Mouse (Mus musculus): ENCODE measurements around the gene Ube4b. TPM values are rescaled to one million over a fixed set of nuclear protein-coding genes. Genes with fewer than 3 reads are reported as not detected.

The Ube4b gene
- polyA plus RNA-seq, 1 experiment from 2014 or later = 39.0 TPM

DNA sequence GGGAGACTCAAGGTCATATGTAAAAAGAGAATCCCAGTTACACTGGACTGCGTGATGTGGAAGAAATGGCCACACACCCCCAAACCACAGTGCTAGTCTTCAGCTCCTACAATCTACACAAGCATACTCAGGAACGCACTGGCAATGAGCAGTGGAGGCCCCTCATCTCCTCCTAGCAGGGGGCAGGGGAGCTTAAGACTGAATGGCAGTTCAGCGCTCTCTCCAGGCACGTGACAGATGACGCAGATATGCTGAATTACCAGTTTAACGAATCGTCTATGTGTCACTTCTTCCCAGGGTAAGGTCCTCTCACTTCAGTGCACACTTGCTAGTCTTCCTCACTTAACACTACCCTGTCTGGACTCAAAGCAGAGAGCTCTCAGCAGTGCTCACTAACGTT, 47.7 kb downstream of the Ube4b start:
- no peaks in the 10 kb centered on the region for H3K27me3 ChIP-seq (replicated peaks)
- no peak overlapping the region for H3K9ac ChIP-seq
- H3K36me3 ChIP-seq = peaks cover 43% of the 10 kb centered on the region
- H3K27ac ChIP-seq = no peak overlapping the region
- WGBS = 88% methylated on average over 8 of the region's 8 CpGs
- 0 out of 2 replicates have a peak, but pooled peaks have one; percentile 15 for ATAC-seq
- no peaks in the 10 kb centered on the region for H3K9me3 ChIP-seq
- H3K4me1 ChIP-seq (replicated peaks) = peaks cover 4% of the 10 kb centered on the region; the same call in 1 of the 2 replicates
- no peak overlapping the region for H3K4me2 ChIP-seq (replicated peaks)
- H3K4me3 ChIP-seq (replicated peaks) = no peak overlapping the region

DNA sequence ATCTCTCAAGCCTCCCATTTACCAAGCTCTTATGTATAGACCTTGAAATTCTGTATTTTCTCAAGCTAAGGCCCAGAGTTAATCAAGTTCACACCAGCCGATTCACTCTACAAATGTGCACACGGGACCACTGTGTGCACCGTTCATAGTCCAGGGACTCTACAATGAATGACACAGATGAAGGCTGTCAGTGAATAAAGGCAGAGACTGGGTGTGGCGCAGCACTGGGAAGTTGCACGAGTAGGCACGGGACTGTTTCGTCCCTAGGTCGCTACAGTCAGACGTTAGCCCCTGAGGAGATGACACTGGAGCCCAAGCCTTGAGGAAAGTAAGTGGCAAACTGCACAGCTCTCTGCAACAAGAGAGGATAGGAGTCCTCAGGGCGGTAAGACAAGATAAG, 50.5 kb downstream of the Ube4b start:
- no peaks in the 10 kb centered on the region for H3K27me3 ChIP-seq (replicated peaks)
- peaks cover 47% of the 10 kb centered on the region for H3K36me3 ChIP-seq
- H3K4me2 ChIP-seq (replicated peaks) = no peak overlapping the region
- no peak; the same call in 1 of the 2 replicates for ATAC-seq
- no peak overlapping the region for H3K4me3 ChIP-seq (replicated peaks)
- WGBS = 71% methylated on average over 10 of the region's 10 CpGs
- peaks cover 4% of the 10 kb centered on the region; the same call in 1 of the 2 replicates for H3K4me1 ChIP-seq (replicated peaks)
- no peaks in the 10 kb centered on the region for H3K9me3 ChIP-seq
- no peak overlapping the region for H3K9ac ChIP-seq
- H3K27ac ChIP-seq = no peak overlapping the region

DNA sequence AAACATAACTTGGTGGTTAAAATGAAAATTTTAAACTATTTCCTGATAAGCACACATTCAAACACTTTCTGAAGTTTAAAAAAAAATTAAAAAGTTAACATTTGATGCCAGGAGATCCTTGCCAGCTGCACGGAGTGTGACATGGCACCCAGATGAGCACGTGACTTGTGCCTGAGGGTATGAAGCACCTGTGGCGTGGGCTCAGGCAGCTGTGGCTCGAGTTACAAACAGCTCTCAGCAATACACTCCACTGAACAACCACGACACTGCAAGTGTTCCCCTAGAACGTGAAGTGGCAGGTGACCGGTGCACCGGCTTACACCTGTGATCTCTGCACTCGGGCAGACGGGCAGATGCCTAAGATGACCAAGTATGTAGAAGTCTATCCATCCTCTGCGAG, 51.9 kb downstream of the Ube4b start:
- H3K4me2 ChIP-seq (replicated peaks) = no peak overlapping the region
- ATAC-seq = no peak
- no peak overlapping the region for H3K9ac ChIP-seq
- H3K27me3 ChIP-seq (replicated peaks) = no peaks in the 10 kb centered on the region
- H3K4me1 ChIP-seq (replicated peaks) = no peaks in the 10 kb centered on the region
- H3K27ac ChIP-seq = no peak overlapping the region
- no peak overlapping the region for H3K4me3 ChIP-seq (replicated peaks)
- H3K36me3 ChIP-seq = peaks cover 43% of the 10 kb centered on the region
- no peaks in the 10 kb centered on the region for H3K9me3 ChIP-seq
- 88% methylated on average over 11 of the region's 11 CpGs for whole genome bisulfite sequencing

DNA sequence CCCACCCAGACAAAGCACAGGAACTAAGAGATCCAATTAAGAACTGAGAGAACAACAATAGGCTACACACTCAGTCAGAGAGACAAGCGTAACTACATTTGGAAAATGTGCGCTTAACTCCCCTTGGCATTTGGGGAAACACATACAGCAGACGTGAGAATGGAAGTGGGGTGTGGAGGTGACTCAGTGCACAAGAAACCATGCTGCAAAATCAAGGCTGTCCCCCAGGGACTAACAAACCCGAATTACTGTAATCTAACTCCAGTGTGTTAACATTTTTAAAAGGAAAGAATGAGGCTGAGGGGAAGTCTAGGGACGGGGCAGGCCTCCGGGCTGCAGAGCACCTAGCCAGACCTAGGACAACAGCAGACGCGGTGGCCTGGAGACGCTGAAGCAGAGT, 52.6 kb downstream of the Ube4b start:
- no peak for ATAC-seq

DNA sequence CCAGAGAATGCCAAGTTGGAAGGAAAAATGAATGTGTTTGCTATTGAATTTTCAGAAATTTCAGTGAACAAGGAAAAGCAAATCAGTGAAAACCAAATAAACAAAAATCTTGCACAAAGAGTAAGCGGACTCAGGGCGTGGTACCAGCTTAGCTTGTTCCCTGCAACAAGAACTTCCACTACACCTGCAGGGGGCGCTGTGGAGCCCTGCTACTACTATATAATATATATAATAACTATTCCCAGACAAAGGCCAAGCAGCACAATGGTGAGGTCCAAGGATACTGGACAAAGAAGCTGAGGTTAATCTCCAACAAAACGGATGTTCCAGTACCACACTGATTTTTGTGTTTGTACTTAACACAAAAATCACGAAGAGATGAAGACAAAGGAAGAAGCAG, 53.1 kb downstream of the Ube4b start:
- no peak overlapping the region for H3K9ac ChIP-seq
- ATAC-seq = no peak
- WGBS = 63% methylated on average over 5 of the region's 5 CpGs
- no peak overlapping the region for H3K4me2 ChIP-seq (replicated peaks)
- no peaks in the 10 kb centered on the region for H3K9me3 ChIP-seq
- H3K27ac ChIP-seq = no peak overlapping the region
- H3K36me3 ChIP-seq = peaks cover 36% of the 10 kb centered on the region
- H3K27me3 ChIP-seq (replicated peaks) = no peaks in the 10 kb centered on the region
- H3K4me3 ChIP-seq (replicated peaks) = no peak overlapping the region
- H3K4me1 ChIP-seq (replicated peaks) = no peaks in the 10 kb centered on the region

More for the DNA sequence above, 52.6 kb downstream of the Ube4b start:
- Histone ChIP-seq H3K4me3 (replicated peaks) (no peak overlapping the region), H3K4me2 (replicated peaks) (no peak overlapping the region), H3K27ac (no peak overlapping the region), H3K4me1 (replicated peaks) (no peaks in the 10 kb centered on the region), H3K36me3 (peaks cover 38% of the 10 kb centered on the region), H3K9ac (no peak overlapping the region), H3K9me3 (no peaks in the 10 kb centered on the region), H3K27me3 (replicated peaks) (no peaks in the 10 kb centered on the region)
- 88% methylated on average over 9 of the region's 9 CpGs for WGBS

DNA sequence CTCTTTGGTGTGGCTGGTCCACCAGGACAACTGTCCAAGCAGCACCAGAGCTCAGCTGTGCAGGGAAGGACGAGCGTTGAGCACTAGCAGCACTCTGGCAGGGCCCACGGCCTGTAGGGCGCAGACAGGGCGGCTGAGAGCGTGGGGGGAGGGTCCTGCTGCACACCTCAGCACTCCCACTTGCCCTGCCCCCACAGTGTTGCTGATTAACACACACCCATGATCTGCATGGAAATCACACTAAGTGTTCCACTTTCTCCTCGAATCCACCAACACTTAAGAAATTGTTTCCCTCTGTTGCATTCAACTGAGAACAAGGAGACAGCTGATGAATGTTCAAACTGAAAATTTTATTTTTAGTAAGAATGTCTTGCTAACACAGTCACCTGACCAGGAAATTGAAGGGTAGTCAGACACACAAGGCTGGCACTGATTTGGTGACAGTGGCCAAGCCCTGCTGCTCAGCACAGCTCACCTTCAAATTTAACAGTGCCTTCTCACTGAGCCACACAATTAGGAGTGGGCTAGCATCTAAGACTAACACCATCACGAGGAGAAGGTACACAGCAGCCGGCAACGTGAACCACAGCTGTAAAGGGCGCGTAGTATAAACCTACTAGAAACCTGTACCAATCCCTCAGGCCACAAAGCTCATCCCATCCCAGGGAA, 60.7 kb downstream of the Ube4b start:
- H3K4me1 ChIP-seq (replicated peaks) = no peaks in the 10 kb centered on the region
- no peak overlapping the region for H3K27ac ChIP-seq
- peaks cover 35% of the 10 kb centered on the region for H3K36me3 ChIP-seq
- no peaks in the 10 kb centered on the region for H3K9me3 ChIP-seq
- ATAC-seq = no peak
- H3K9ac ChIP-seq = no peak overlapping the region
- no peak overlapping the region for H3K4me3 ChIP-seq (replicated peaks)
- no peaks in the 10 kb centered on the region for H3K27me3 ChIP-seq (replicated peaks)
- WGBS = 83% methylated on average over 12 of the region's 12 CpGs
- no peak overlapping the region for H3K4me2 ChIP-seq (replicated peaks)

DNA sequence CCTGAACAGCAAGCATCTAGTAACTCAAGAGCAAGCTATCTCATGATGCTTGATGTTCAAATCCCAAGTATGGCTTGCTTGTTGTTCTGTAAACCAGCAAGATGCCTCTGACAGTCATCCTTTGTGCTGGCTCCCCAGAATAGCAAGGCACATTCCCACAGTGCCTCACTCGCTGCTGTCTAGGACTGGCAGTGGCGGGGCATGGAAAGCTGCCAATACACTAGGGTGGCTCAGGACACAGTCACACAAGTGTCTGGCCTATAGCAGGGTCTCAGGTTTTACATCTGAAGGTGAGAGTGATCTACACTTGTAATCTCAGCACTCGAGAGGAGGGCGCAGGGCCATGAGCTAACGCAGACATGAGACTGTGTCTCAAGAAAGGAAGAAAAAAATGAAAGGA, 61.7 kb downstream of the Ube4b start:
- no peak overlapping the region for H3K9ac ChIP-seq
- 94% methylated on average over 5 of the region's 5 CpGs for WGBS
- H3K4me2 ChIP-seq (replicated peaks) = no peak overlapping the region
- no peak overlapping the region for H3K4me3 ChIP-seq (replicated peaks)
- H3K27me3 ChIP-seq (replicated peaks) = no peaks in the 10 kb centered on the region
- H3K36me3 ChIP-seq = peaks cover 41% of the 10 kb centered on the region
- H3K27ac ChIP-seq = no peak overlapping the region
- no peaks in the 10 kb centered on the region for H3K4me1 ChIP-seq (replicated peaks)
- H3K9me3 ChIP-seq = no peaks in the 10 kb centered on the region
- no peak for ATAC-seq

DNA sequence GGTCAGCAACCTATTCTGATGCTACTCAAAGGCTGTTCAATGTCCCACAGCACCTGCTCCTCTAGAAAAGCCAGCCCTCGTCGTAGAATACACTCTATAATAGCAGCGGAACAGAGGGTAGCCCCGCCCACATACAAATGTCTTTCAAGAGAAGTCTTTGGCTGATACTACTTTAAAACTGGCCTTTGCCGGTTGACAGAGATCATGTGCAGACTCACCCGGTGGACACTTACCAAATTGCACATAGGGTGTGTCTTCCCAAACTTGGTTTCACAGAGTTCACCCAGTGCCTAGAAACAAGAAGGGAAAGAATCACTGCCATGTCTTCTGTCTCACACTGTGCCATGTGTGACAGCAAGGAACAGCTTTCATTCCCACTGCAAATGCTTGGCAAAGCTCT, 65.5 kb downstream of the Ube4b start:
- Histone ChIP-seq H3K4me3 (replicated peaks) (no peak overlapping the region), H3K4me1 (replicated peaks) (no peaks in the 10 kb centered on the region), H3K4me2 (replicated peaks) (no peak overlapping the region), H3K27ac (no peak overlapping the region), H3K9ac (no peak overlapping the region), H3K9me3 (no peaks in the 10 kb centered on the region), H3K36me3 (peaks cover 48% of the 10 kb centered on the region), H3K27me3 (replicated peaks) (no peaks in the 10 kb centered on the region)
- WGBS = 76% methylated on average over 6 of the region's 6 CpGs
- no peak for ATAC-seq

DNA sequence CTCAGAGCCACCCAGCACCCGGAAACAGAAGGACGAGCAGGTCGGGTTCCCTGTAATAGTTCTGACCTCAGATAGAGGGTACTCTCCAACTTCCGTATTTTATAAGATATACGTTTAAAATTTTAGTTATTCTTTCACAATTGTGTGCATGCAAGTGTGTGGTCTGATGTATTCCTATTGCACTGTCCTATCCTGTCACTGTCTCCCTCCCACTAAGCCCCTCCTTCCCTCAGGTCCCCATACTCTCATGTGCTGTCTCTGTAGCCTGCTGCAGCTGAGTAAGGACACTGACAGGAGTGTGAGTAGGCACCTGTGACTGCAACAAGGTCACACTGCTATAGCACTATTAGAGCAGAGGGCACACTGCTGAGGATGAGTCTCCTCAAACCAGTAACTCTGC, 65.9 kb downstream of the Ube4b start:
- peaks cover 52% of the 10 kb centered on the region for H3K36me3 ChIP-seq
- H3K9ac ChIP-seq = no peak overlapping the region
- no peak overlapping the region for H3K27ac ChIP-seq
- WGBS = 93% methylated on average over 5 of the region's 5 CpGs
- H3K4me1 ChIP-seq (replicated peaks) = no peaks in the 10 kb centered on the region
- no peak for ATAC-seq
- no peaks in the 10 kb centered on the region for H3K27me3 ChIP-seq (replicated peaks)
- no peak overlapping the region for H3K4me3 ChIP-seq (replicated peaks)
- no peak overlapping the region for H3K4me2 ChIP-seq (replicated peaks)
- H3K9me3 ChIP-seq = no peaks in the 10 kb centered on the region

DNA sequence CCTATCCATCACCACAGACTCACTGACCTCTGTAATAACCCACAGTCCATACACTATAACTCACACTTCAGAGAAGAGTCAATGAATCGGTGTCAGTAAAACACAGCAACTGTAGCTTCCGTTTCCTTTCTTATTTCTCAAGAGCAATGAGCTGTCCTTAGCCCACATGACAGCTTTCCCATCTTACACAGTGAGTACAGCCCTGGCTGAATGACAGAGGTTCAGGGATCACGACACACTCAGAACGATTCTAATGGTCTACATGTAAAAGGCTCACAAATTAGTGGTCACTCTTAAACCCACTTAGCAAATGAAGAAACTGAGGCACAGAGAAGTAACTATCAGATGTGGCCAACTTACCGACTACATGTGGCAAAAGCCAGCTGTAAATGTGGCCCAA, 68.6 kb downstream of the Ube4b start:
- 93% methylated on average over 5 of the region's 5 CpGs for WGBS
- Histone ChIP-seq H3K27me3 (replicated peaks) (no peaks in the 10 kb centered on the region), H3K36me3 (peaks cover 51% of the 10 kb centered on the region), H3K9ac (no peak overlapping the region), H3K27ac (no peak overlapping the region), H3K4me2 (replicated peaks) (no peak overlapping the region), H3K9me3 (no peaks in the 10 kb centered on the region), H3K4me3 (replicated peaks) (no peak overlapping the region), H3K4me1 (replicated peaks) (no peaks in the 10 kb centered on the region)
- no peak for ATAC-seq

DNA sequence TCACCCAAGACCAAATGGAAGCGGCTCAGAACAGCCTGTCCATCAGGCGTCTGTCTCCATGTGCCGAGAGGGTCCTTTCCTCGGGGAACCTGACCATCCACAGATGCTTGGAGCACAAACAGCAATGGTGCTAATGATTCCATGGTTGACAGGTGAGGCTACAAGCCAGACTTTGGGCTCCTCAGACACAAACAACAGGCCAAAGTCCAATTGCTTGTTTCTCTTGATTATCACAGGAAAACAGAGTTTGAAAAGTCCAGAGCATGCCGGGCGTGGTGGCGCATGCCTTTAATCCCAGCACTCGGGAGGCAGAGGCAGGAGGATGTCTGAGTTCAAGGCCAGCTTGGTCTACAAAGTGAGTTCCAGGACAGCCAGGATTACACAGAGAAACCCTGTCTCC, 71.9 kb downstream of the Ube4b start:
- Histone ChIP-seq H3K36me3 (peaks cover 57% of the 10 kb centered on the region), H3K4me2 (replicated peaks) (no peak overlapping the region), H3K4me3 (replicated peaks) (no peak overlapping the region), H3K27me3 (replicated peaks) (no peaks in the 10 kb centered on the region), H3K4me1 (replicated peaks) (no peaks in the 10 kb centered on the region), H3K27ac (no peak overlapping the region), H3K9me3 (no peaks in the 10 kb centered on the region), H3K9ac (no peak overlapping the region)
- ATAC-seq = no peak
- WGBS = 97% methylated on average over 8 of the region's 8 CpGs

DNA sequence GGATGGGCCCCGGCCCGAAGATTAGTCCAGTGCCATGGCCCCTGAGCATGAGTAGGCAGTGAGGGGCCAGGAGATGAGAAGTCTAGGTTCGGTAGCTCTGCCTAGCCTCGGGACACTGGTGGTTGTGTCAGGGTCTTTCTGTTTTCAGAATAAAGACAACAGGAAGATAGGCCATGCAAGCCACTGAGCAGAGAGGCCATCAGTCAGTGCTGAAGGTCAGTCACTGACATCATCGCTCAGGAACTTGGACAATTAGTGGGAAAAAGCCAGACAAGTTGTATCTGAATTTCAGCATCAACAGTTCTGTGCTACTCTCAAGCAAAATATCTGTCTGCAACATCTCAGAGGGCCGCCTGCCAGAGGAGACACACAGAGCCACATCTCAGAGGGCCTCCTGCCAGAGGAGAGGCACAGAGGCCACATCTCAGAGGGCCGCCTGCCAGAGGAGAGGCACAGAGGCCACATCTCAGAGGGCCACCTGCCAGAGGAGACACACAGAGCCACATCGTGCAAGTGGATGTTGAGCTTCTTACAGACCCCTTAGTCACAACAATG, 74.9 kb downstream of the Ube4b start:
- Histone ChIP-seq H3K4me3 (replicated peaks) (no peak overlapping the region), H3K27ac (no peak overlapping the region), H3K36me3 (peaks cover 58% of the 10 kb centered on the region), H3K9ac (no peak overlapping the region), H3K4me2 (replicated peaks) (no peak overlapping the region), H3K27me3 (replicated peaks) (no peaks in the 10 kb centered on the region), H3K9me3 (no peaks in the 10 kb centered on the region), H3K4me1 (replicated peaks) (no peaks in the 10 kb centered on the region)
- 82% methylated on average over 8 of the region's 8 CpGs for WGBS
- ATAC-seq = no peak

DNA sequence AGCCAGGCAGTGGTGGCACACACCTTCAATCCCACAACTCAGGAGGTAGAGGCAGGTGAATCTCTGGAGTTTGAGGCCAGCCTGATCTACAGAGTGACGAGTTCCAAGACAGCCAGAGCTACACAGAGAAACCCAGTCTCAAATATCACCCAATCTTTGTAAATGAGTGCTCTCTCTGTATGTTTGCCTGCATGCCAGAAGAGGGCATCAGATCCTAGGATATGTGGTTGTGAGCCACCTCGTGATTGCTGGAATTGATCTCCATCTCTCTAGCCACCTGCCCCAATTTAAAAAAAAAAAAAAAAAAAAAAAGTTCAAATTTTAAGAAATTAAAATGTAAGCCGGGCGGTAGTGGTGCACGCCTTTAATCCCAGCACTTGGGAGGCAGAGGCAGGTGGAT, 77.6 kb downstream of the Ube4b start:
- H3K9me3 ChIP-seq = no peaks in the 10 kb centered on the region
- no peak overlapping the region for H3K4me3 ChIP-seq (replicated peaks)
- no peak overlapping the region for H3K27ac ChIP-seq
- no peak overlapping the region for H3K4me2 ChIP-seq (replicated peaks)
- no peaks in the 10 kb centered on the region for H3K4me1 ChIP-seq (replicated peaks)
- 77% methylated on average over 5 of the region's 5 CpGs for WGBS
- no peaks in the 10 kb centered on the region for H3K27me3 ChIP-seq (replicated peaks)
- no peak overlapping the region for H3K9ac ChIP-seq
- peaks cover 47% of the 10 kb centered on the region for H3K36me3 ChIP-seq
- no peak for ATAC-seq
